Mouse (Mus musculus): ENCODE results near the gene Rcsd1.

DNA sequence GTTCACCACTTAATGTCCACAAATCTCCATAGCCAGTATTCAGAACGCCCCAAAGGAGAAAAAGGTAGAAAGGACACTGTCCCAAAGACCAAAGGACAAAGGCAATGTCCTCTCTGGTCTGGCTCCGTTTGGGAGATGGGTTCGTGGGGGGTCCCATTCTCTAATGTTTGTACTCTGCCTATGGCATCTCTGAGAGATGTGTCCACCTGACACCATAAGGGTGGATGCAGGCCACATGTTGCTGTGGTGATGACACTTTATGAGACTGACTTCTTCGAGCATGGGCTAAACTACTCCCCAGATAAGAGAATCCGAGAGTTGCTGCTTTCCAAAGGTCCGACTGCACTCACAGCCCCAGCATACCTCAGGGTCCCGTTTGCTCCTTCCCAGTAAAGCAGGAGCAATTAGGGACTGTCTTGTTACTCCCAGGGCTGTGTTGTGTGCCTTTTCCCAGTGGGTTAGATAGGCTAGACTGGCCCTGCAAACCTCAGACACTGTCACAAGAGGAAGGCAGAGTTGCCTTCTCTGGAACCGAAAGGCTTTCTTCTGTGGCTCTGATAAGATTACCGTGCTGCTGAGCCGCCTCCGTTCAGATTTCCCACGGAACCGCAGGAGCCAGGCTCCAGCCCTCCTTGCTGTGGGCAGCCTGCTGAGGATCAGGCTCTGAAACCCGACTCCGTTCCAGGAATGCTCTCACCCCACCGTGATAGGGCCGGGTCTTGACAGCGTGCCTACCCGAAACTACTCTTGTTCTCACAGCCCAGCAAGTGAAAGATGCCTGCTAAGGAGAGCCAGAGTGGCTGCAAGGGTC is 7.1 kb downstream of the Rcsd1 start:
- no peak for TF ChIP-seq TCF12 (IDR thresholded peaks at IDR 0.05; ENCODE audit: low read depth, low read length)
- TF ChIP-seq UBTF (IDR thresholded peaks at IDR 0.05; ENCODE audit: low read depth, low read length): no peak
- no peak for TF ChIP-seq E2F4 (IDR thresholded peaks at IDR 0.05; ENCODE audit: insufficient replicate concordance, low read depth, low read length)
